29 mouse cellular contexts compared by ENCODE assay signal in genomic region chr1:131711518-131711917, GRCm38 (mm10). TPM values are rescaled to one million over a fixed set of nuclear protein-coding genes. Genes with fewer than 3 reads are reported as not detected.
"Had no signal": no experiment of that assay in that cellular context is flagged by ENCODE, and none has a peak within 500 bp of the region (broad histone marks: within the 10 kb centered on the region; RNA-seq: fewer than 3 reads in every experiment).

No protein-coding gene starts in this region.

- ATAC-seq: intestine, embryonic 16.5 days had no signal

- H3K36me3 ChIP-seq: heart, embryonic 13.5 days; heart, embryonic 15.5 days; hindbrain, embryonic 13.5 days; kidney, embryonic 15.5 days; limb, embryonic 12.5 days; liver, embryonic 13.5 days; liver, embryonic 15.5 days had no signal

- H3K4me2 ChIP-seq: heart, embryonic 11.5 days; heart, embryonic 13.5 days; heart, embryonic 15.5 days; hindbrain, embryonic 13.5 days; kidney, embryonic 15.5 days; limb, embryonic 12.5 days; liver, embryonic 11.5 days; liver, embryonic 13.5 days; liver, embryonic 15.5 days had no signal

- H3K27ac ChIP-seq: heart, adult 2 months; heart, embryonic 13.5 days; heart, embryonic 15.5 days; hindbrain, embryonic 13.5 days; kidney, embryonic 15.5 days; kidney, postnatal 0 days; limb, embryonic 12.5 days; liver, embryonic 13.5 days; liver, embryonic 15.5 days had no signal

- H3K9me3 ChIP-seq: heart, embryonic 13.5 days; heart, embryonic 15.5 days; hindbrain, embryonic 13.5 days; kidney, embryonic 15.5 days; limb, embryonic 12.5 days; liver, embryonic 13.5 days; liver, embryonic 15.5 days had no signal

- H3K27me3 ChIP-seq: heart, embryonic 15.5 days; limb, embryonic 12.5 days; liver, embryonic 13.5 days; liver, embryonic 15.5 days had no signal

- H3K4me3 ChIP-seq: heart, adult 2 months; heart, embryonic 13.5 days; heart, embryonic 15.5 days; hindbrain, embryonic 13.5 days; kidney, embryonic 15.5 days; limb, embryonic 12.5 days; liver, embryonic 13.5 days; liver, embryonic 15.5 days had no signal

- DNase-seq: gastrocnemius, postnatal 14 days; gastrocnemius, postnatal 36 days; heart, adult 11 months; heart, adult 2 months; heart, postnatal 14 days; heart, postnatal 36 days; kidney, adult 11 months; kidney, adult 2 months; kidney, adult 9 months; kidney, postnatal 14 days; kidney, postnatal 36 days; layer of hippocampus, adult 9-11 months; layer of hippocampus, postnatal 36 days; liver; liver, embryonic 13.5 days; liver, postnatal 0 days had no signal

- H3K4me1 ChIP-seq: hindbrain, embryonic 13.5 days; kidney, embryonic 15.5 days; limb, embryonic 12.5 days; liver, embryonic 13.5 days; liver, embryonic 15.5 days had no signal

- H3K9ac ChIP-seq: heart, embryonic 13.5 days; heart, embryonic 15.5 days; hindbrain, embryonic 13.5 days; kidney, embryonic 15.5 days; limb, embryonic 12.5 days; liver, embryonic 13.5 days; liver, embryonic 15.5 days; liver, postnatal 0 days had no signal

RNA-seq across cellular contexts. Expression of gene Slc26a9, which starts 32.3 kb away (rescaled TPM):
- total RNA-seq: gastrocnemius, adult 18-20 months; gastrocnemius, adult 8-10 months; gastrocnemius, postnatal 14 days; gastrocnemius, postnatal 36 days; heart, adult 2 months; heart, postnatal 14 days; heart, postnatal 36 days; hematopoietic stem cell, adult 5-6 weeks had no signal
- polyA plus RNA-seq: heart, embryonic 11.5 days; kidney, adult 2 months; limb, embryonic 12.5 days; liver, embryonic 11.5 days; liver, embryonic 13.5 days; liver, embryonic 15.5 days; liver, postnatal 0 days had no signal
